Mouse (Mus musculus): ENCODE results near the gene Klhl6. TPM values are rescaled to one million over a fixed set of nuclear protein-coding genes. Genes with fewer than 3 reads are reported as not detected.
A peak's percentile ranks its signal among the peaks of the same experiment; 100 is the strongest.

Klhl6 gene
- total RNA-seq, 2 experiments from 2014 or later: 4.2 to 5.9 TPM

DNA sequence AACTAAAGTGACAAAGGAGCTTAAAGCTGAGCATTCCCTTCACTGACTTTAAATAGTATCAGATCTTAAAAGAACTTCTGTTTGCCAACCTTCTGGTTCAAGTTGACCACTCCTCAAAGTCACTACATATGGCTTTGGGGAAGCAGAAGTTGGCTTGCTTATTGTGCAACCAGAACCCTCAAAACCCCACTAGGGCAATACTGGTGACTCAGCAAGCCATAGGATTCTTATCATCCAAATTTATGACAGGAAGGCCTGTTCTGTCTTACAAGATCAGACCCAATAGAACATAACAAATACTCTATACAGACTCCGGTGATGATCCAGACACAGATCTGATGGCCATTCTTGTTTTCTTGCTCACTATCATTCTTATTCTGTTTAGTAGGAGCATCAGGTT lies 9.4 kb downstream of the Klhl6 start:
- intact Hi-C loops (cut with DNase I): loop anchor here (5.0 kb wide), 1 partner anchor 71 kb away; no protein-coding TSS in a partner anchor
- DNase-seq (ENCODE audit: low spot score): no peak

DNA sequence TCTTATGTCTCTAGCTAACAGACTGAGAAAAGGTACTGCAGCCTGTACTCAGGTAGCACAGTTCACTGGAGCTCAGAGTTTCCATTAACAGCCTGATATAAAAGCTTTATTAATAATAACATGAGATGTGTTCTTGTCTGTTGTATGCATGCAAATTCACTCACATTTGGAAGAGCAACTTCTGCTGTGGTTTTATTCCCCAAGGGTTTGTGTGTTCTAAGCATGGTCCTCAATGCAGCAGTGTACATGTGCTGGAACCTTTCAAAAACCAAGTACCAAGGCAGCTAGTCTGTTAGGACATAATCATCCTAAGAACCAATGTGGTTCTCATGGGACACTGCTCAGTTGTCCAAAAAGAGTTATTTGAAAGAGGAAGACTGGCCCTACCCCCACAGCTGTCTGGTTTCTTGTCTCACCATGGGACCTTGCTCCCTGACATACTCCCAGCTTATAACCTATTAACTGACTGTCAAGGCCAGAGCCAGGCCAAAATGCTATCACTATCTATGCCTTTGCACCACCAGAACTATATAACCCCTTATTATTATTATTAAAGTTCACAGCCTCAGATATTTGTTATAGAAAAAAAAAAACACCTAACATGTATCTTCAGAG lies 10.0 kb downstream of the Klhl6 start:
- DNase-seq (ENCODE audit: low spot score): no peak
- intact Hi-C loops (cut with DNase I): loop anchor here (5.0 kb wide), 1 partner anchor 71 kb away; no protein-coding TSS in a partner anchor

- peak; percentile 23 for DNase-seq (ENCODE audit: low spot score)
- intact Hi-C loops (cut with DNase I): no loop called here
These were observed 13.3 kb downstream of the Klhl6 start for GRCm38 (mm10) chr16:19969506-19969905.

GRCm38 (mm10) chr16:19968666-19969065 lies 14.2 kb downstream of the Klhl6 start:
- intact Hi-C loops (cut with DNase I): no loop called here
- DNase-seq (ENCODE audit: low spot score): no peak

- intact Hi-C loops (cut with DNase I): no loop called here
These were observed 14.9 kb downstream of the Klhl6 start for GRCm38 (mm10) chr16:19967897-19968392.

GRCm38 (mm10) chr16:19966976-19967375 lies 15.9 kb downstream of the Klhl6 start:
- intact Hi-C loops (cut with DNase I): no loop called here
- DNase-seq (ENCODE audit: low spot score): no peak

More at GRCm38 (mm10) chr16:19967897-19968392, 14.9 kb downstream of the Klhl6 start:
- DNase-seq (ENCODE audit: low spot score): no peak

GRCm38 (mm10) chr16:19966437-19966836 lies 16.4 kb downstream of the Klhl6 start:
- intact Hi-C loops (cut with DNase I): no loop called here

GRCm38 (mm10) chr16:19962951-19963350 lies 19.9 kb downstream of the Klhl6 start:
- intact Hi-C loops (cut with DNase I): no loop called here
- no peak for DNase-seq (ENCODE audit: low spot score)

More at GRCm38 (mm10) chr16:19966437-19966836, 16.4 kb downstream of the Klhl6 start:
- DNase-seq (ENCODE audit: low spot score): no peak

DNA sequence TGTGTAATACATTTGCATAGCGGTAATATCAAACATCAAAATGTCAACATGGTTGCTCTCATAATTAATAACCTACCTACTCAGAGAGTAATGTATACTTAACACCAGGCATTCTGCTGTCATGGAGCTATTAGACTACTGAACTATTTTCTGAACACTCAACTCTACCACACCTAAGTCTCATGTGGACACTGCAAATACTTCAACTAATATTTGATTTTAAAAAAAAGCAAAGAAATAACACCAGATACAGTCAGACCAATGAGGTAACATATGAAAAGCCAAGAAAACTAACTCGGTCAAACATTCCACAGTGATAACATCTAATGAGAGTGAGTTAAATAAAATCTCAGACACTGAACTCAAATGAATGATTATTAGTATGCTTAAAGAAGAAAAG lies 21.8 kb downstream of the Klhl6 start:
- DNase-seq (ENCODE audit: low spot score): no peak
- intact Hi-C loops (cut with DNase I): loop anchor here (2.0 kb wide), 1 partner anchor 22 kb away; the partner anchor contains the start of gene Klhl6

DNA sequence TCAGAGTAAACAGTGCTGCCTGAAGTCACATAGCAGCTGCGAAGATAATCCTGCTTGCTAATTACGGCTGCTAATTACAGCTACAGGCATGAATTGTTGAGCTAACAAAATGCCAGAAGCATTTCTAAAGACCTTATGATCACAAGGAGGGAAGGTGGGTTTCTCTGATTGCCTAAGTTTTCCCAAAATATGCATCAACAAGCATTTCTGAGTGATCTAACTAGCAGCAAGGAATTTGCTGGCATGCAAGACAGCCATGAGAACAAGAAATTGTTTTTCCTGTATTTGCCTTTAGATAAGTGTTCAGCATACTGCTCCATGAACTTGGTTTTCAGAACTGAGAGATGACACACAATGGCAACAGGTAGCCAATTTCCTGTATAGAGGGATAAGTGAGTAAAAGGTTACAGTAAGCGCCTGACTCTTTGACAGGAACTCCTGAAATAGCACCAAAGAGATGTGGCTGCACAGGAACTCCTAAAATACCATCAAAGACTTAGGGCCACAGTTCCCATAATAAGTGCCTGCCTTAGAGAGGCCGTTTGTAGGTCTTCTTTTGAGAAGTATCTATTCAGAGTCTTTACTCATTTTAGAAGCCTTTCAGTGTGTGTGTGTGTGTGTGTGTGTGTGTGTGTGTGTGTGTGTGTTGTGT lies 22.3 kb downstream of the Klhl6 start:
- intact Hi-C loops (cut with DNase I): loop anchor here (2.0 kb wide), 1 partner anchor 22 kb away; the partner anchor contains the start of gene Klhl6
- no peak for DNase-seq (ENCODE audit: low spot score)

GRCm38 (mm10) chr16:19957051-19957450 lies 25.8 kb downstream of the Klhl6 start:
- DNase-seq (ENCODE audit: low spot score): no peak
- intact Hi-C loops (cut with DNase I): no loop called here

DNA sequence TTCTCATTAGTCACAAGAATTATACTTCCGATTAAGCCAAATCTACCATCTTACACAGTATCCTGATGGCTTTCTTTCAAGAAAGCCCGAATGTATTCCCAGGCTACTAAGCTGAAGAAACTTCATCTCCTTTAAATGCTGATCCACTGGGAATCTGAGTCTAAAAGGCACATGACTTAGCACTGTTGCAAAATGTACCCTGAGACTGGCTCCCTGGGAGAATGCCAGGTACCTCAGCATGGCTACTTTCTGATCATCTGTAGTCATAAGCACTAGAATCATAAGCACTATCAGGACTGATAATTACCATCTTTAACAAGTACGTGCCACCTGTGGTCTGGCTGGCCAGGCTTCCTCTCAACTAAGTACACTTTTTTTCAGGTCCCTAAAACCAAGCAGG lies 35.5 kb downstream of the Klhl6 start:
- intact Hi-C loops (cut with DNase I): no loop called here
- no peak for DNase-seq (ENCODE audit: low spot score)

- DNase-seq (ENCODE audit: low spot score): no peak
- intact Hi-C loops (cut with DNase I): no loop called here
These were observed 36.1 kb downstream of the Klhl6 start for GRCm38 (mm10) chr16:19946578-19947298.

DNA sequence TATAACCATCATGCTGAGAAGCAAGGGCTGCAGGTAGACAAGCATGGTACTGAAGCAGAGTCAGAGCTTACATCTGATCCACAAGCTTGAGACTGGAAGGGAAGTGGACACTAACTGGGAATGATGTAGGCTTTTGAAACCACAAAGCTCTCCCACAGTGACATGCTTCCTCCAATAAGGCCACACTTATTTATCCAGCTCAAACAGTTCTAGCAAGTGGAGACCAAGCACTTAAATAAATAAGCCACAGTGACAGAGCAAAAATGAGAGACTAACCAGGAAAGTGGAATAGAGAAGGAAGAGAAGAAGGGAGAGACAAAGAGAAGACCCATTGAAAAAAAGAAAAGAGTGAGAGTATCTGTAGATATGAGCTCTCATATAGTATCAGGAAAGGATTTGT lies 62.0 kb downstream of the Klhl6 start:
- DNase-seq (ENCODE audit: low spot score): no peak
- intact Hi-C loops (cut with DNase I): no loop called here

DNA sequence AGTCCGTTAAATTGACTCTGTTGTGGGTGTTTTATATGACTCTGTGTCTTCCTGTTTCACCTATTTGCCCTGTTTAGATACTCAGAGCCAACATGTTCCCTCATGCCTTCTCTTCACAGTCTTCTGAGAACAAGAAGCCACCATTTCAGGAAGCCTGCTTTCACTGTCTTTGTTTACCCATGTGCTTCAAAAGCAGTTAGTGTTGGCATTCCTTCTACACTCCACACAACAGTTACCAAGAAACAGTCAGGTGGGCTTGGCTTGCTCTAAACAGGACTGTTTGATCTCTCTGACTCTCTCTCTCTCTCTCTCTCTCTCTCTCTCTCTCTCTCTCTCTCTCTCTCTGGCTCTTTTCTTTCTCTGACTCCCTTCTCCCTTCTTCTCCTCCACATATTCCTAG lies 64.6 kb downstream of the Klhl6 start:
- intact Hi-C loops (cut with DNase I): no loop called here
- DNase-seq (ENCODE audit: low spot score): no peak

- intact Hi-C loops (cut with DNase I): no loop called here
These were observed 70.3 kb downstream of the Klhl6 start for GRCm38 (mm10) chr16:19912582-19912981.

DNA sequence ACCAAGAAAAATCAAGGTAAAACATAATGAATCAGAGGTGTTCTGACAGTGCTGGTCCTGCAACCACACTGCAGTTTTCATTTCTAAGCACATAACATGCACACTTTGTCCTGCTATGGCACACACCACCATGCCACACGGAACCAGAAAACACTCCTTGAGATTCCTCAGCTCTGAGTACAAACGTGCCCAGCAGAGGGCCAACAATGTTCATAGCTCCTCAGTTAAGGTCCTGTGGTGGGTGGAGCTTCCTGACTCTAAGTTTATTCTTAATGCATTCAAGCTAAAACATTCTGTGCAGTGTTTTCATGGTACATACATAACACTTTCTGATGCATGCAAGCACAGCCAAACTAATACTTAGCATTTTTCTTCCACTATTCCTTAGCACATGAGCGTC lies 74.5 kb downstream of the Klhl6 start:
- DNase-seq (ENCODE audit: low spot score): no peak
- intact Hi-C loops (cut with DNase I): loop anchor here (5.0 kb wide), 1 partner anchor 189 kb away; the partner anchor contains the start of gene Klhl24

More at GRCm38 (mm10) chr16:19912582-19912981, 70.3 kb downstream of the Klhl6 start:
- DNase-seq (ENCODE audit: low spot score): no peak

GRCm38 (mm10) chr16:19907103-19907502 lies 75.7 kb downstream of the Klhl6 start:
- no peak for DNase-seq (ENCODE audit: low spot score)
- intact Hi-C loops (cut with DNase I): loop anchor here (5.0 kb wide), 1 partner anchor 190 kb away; the partner anchor contains the start of gene Klhl24

- DNase-seq (ENCODE audit: low spot score): no peak
- intact Hi-C loops (cut with DNase I): loop anchor here (5.0 kb wide), 2 partner anchors 67 to 192 kb away; partner anchors contain the start of gene Klhl24
These were observed 77.9 kb downstream of the Klhl6 start for GRCm38 (mm10) chr16:19904734-19905479.

DNA sequence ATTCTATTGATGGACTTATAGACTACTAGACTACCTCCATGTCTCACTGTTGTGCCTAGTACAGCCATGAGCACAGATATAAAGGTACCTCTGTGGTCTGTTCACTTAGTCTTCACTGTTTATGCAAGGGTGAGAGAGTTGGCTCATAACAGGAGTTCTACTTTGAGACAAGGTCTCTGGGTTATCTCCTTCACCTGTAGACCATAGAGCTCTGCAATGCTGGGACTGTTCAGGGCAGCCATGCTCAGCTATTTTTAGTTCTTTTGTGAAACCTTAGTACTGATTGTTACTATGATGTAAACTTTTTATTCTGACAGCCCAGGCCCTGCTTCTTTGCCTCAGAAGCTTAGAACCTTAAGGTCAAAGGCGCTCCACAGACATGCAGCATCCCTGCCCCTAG lies 79.0 kb downstream of the Klhl6 start:
- DNase-seq (ENCODE audit: low spot score): no peak
- intact Hi-C loops (cut with DNase I): loop anchor here (5.0 kb wide), 1 partner anchor 69 kb away; no protein-coding TSS in a partner anchor
